Mouse (Mus musculus) kidney, adult 9 months (tissue): ENCODE measurements around the gene Jag1.

Experiments used
- DNase-seq: peaks from one replicate; pipeline ENCODE4 v3.0.0; 2022

Gene Jag1

DNA sequence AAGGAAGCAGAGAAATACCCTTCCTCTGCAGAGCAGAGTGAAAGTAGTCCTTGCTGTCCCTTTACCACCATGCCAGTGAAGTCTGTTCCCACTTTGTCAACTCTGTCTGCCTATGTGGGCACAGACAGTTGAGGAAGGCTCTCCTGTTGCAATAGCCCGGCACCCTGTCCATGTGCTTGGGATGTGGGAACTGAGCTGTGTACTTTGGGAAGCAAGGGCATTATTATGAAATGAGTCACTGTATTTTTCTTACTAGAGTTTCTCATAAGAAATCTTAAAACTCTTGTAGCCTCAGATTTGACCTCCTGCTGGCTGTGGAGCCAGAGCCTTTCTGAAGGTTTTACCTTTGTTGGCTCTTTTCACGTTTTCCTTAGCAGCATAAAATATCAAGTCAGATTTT lies 67.1 kb downstream of the Jag1 start:
- no peak for DNase-seq

- no peak for DNase-seq
These were observed 72.3 kb downstream of the Jag1 start for GRCm38 (mm10) chr2:137044122-137044521.
